In the genomic region with DNA sequence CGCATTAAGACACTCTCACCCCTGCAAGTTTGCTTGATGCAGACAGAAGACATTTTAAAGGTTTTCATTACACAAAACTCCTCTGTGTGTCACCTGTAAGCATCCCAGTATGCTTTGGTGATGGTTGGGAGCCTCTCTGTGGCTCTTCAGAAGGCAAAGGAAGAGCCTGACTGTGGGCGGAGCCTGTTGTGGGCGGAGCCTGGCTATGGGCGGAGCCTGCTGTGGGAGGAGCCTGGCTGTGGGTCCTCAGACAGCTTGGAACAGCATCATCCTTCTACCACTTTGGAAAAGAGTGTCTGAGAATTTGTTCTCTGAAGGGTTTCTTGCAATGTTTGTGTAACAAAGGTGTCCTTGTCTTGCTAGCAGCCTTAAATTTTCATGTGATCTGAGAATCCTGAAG, we compare ENCODE assay signal across 10 mouse cellular contexts.
DNase-seq lines count a peak whose midpoint lies in the region; ATAC-seq and TF ChIP-seq lines count a peak whose summit lies in the region.
"Had no signal": no experiment of that assay in that cellular context is flagged by ENCODE, and none has a peak within 500 bp of the region (broad histone marks: within the 10 kb centered on the region; RNA-seq: fewer than 3 reads in every experiment).

No protein-coding gene starts in this region.

- H3K27ac ChIP-seq in liver, embryonic 11.5 days (ENCODE audit: low read depth, low read length), result no peak overlapping the region
- no peak overlapping the region for H3K27ac ChIP-seq in ES-E14 (ENCODE audit: insufficient read depth, low read depth, low read length, poor library complexity, severe bottlenecking)
- peak overlapping the region; percentile 66; the same call in 1 of the 2 replicates for H3K27ac ChIP-seq in embryonic facial prominence, embryonic 10.5 days (replicated peaks)

- 64% methylated on average over 4 of the region's 4 CpGs for WGBS in liver, embryonic 11.5 days
- WGBS in embryonic facial prominence, embryonic 10.5 days, result 70% methylated on average over 4 of the region's 4 CpGs

- no peak for ATAC-seq in liver, embryonic 11.5 days (replicated peaks; ENCODE audit: low FRiP score)
- peak; percentile 15; the same call in 1 of the 2 replicates for ATAC-seq in megakaryocyte, adult 5-6 weeks (ENCODE audit: poor library complexity, severe bottlenecking)

- H3K4me2 ChIP-seq in liver, embryonic 11.5 days, result no peak overlapping the region

- no peaks in the 10 kb centered on the region for H3K36me3 ChIP-seq in liver, embryonic 11.5 days (ENCODE audit: control insufficient read depth, insufficient read depth, low read length)
- no peaks in the 10 kb centered on the region for H3K36me3 ChIP-seq in ES-E14 (ENCODE audit: control insufficient read depth, insufficient read depth, low read length, poor library complexity, severe bottlenecking)
- no peaks in the 10 kb centered on the region for H3K36me3 ChIP-seq in embryonic facial prominence, embryonic 10.5 days (replicated peaks)
- H3K36me3 ChIP-seq: G1E had no signal

- H3K27me3 ChIP-seq in liver, embryonic 11.5 days (replicated peaks; ENCODE audit: control insufficient read depth, insufficient read depth, low read length), result no peaks in the 10 kb centered on the region
- 0 out of 2 replicates have a peak, but pooled peaks cover 8% of the 10 kb centered on the region for H3K27me3 ChIP-seq in embryonic facial prominence, embryonic 10.5 days (replicated peaks; ENCODE audit: low read depth, poor library complexity, severe bottlenecking)

- in situ Hi-C loops in ES-E14 (cut with MboI; ENCODE audit: low sequenced_read_pairs in 2 of 2, unreplicated experiment in 2 of 2), result no loop called here

- no peak overlapping the region for H3K9ac ChIP-seq in liver, embryonic 11.5 days (ENCODE audit: low read depth, low read length)
- H3K9ac ChIP-seq in ES-E14 (ENCODE audit: insufficient read depth, low read depth, low read length, poor library complexity, severe bottlenecking), result no peak overlapping the region

- no peak overlapping the region for H3K4me3 ChIP-seq in liver, embryonic 11.5 days (ENCODE audit: low read depth, low read length)
- peak overlapping the region in 1 of 2 experiments; percentile 44; a peak in 2 of 4 replicates for H3K4me3 ChIP-seq in ES-E14 (ENCODE audit: insufficient read depth in 1 of 2, low read depth in 1 of 2, low read length in 2 of 2, poor library complexity in 1 of 2, severe bottlenecking in 1 of 2)
- no peak overlapping the region for H3K4me3 ChIP-seq in embryonic facial prominence, embryonic 10.5 days
- H3K4me3 ChIP-seq: myocyte had no signal

- DNase-seq in liver (peak; percentile 26), ES-E14 (ENCODE audit: low read depth, low spot score) (peak; percentile 43)
- no peak for DNase-seq in liver, embryonic 11.5 days (ENCODE audit: low spot score)
- DNase-seq in embryonic facial prominence, embryonic 10.5 days (ENCODE audit: low spot score), result no peak
- no peak for DNase-seq in kidney, postnatal 4 days
- DNase-seq in adrenal gland, adult 8-10 months, result no peak
- DNase-seq: thymus, adult 18-20 months had no signal

- H3K4me1 ChIP-seq in liver, embryonic 11.5 days (replicated peaks; ENCODE audit: control insufficient read depth, insufficient read depth, low read length), result no peaks in the 10 kb centered on the region
- no peaks in the 10 kb centered on the region for H3K4me1 ChIP-seq in ES-E14 (ENCODE audit: control insufficient read depth in 2 of 2, insufficient read depth in 2 of 2, low read length in 2 of 2, poor library complexity in 1 of 2)
- peaks cover 45% of the 10 kb centered on the region for H3K4me1 ChIP-seq in embryonic facial prominence, embryonic 10.5 days

- H3K9me3 ChIP-seq in liver, embryonic 11.5 days (ENCODE audit: control insufficient read depth, low read length), result no peaks in the 10 kb centered on the region
- H3K9me3 ChIP-seq in ES-E14 (ENCODE audit: control insufficient read depth, insufficient read depth, low read depth, low read length), result no peaks in the 10 kb centered on the region
- no peaks in the 10 kb centered on the region for H3K9me3 ChIP-seq in embryonic facial prominence, embryonic 10.5 days

TF ChIP-seq in ES-E14, 5 proteins besides CTCF, POLR2A, EP300 and RAD21:
- no peak for TF ChIP-seq ZNF384 (IDR thresholded peaks at IDR 0.05; ENCODE audit: low read depth, low read length)
- TF ChIP-seq ZC3H11A (IDR thresholded peaks at IDR 0.05; ENCODE audit: borderline replicate concordance, low read depth, low read length), result no peak
- TF ChIP-seq MAFK (IDR thresholded peaks at IDR 0.05; ENCODE audit: insufficient read depth, low read depth, low read length), result no peak
- TF ChIP-seq HCFC1 (IDR thresholded peaks at IDR 0.05; ENCODE audit: borderline replicate concordance, insufficient read depth, low read length), result no peak
- TF ChIP-seq CHD2 (IDR thresholded peaks at IDR 0.05; ENCODE audit: low read depth, low read length), result no peak

Comparison
In these comparisons a context has a peak if more than half of its experiments do, and no peak if none do; other contexts are left out.
1. DNase-seq: peak in liver (single experiment) and ES-E14 (single experiment); none in liver, embryonic 11.5 days (single experiment), embryonic facial prominence, embryonic 10.5 days (single experiment), kidney, postnatal 4 days (0 of 2) and adrenal gland, adult 8-10 months (single experiment).